Mouse (Mus musculus): ENCODE measurements at regions not wholly inside any gene's neighbourhood (a gene's known extent, or its start where the extent isn't known, plus 50 kb on each side); places are given as distances from the start of the nearest gene placed in this dataset.
"Not testable (repeated sequence)": the region's sequence is repeated elsewhere in the genome, so short reads cannot be mapped to it uniquely, and the experiment has no call there.

DNA sequence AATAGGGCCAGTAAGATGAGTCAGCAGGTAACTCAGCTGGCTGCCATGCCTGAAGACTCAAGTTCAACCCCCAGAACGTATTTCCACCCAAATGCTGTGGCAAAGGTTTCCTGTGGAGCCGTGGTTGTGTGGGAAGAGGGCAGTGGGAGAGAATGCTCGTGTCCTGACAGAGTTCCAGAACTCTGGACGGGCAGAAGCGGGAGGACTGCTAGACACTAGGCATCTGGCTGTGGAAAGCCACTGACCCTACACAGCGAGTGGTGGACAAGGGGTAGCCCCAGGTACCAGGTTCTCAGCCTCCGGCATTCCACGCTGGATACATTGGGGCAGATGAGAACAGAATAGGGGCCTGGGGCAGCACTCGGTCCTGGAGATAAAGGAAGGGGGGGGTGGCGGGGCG is 69.6 kb upstream of the Acsl3 start:
- H3K4me2 ChIP-seq (replicated peaks): no peak overlapping the region
- 80% methylated on average over 11 of the region's 11 CpGs for WGBS
- no peaks in the 10 kb centered on the region for H3K4me1 ChIP-seq (replicated peaks)
- H3K9ac ChIP-seq: no peak overlapping the region
- no peak for ATAC-seq
- no peaks in the 10 kb centered on the region for H3K27me3 ChIP-seq (replicated peaks)
- no peak overlapping the region for H3K27ac ChIP-seq
- H3K9me3 ChIP-seq: no peaks in the 10 kb centered on the region
- H3K36me3 ChIP-seq: no peaks in the 10 kb centered on the region
- H3K4me3 ChIP-seq (replicated peaks): no peak overlapping the region

- H3K4me1 ChIP-seq (replicated peaks); H3K9ac ChIP-seq; H3K27ac ChIP-seq; ATAC-seq; H3K27me3 ChIP-seq (replicated peaks); H3K9me3 ChIP-seq; H3K36me3 ChIP-seq; H3K4me2 ChIP-seq (replicated peaks); H3K4me3 ChIP-seq (replicated peaks): not testable (repeated sequence)
- WGBS: 21% methylated on average over 1 of the region's 1 CpGs
Observed at GRCm38 (mm10) chr1:78588660-78589059, 69.0 kb upstream of the Acsl3 start.

DNA sequence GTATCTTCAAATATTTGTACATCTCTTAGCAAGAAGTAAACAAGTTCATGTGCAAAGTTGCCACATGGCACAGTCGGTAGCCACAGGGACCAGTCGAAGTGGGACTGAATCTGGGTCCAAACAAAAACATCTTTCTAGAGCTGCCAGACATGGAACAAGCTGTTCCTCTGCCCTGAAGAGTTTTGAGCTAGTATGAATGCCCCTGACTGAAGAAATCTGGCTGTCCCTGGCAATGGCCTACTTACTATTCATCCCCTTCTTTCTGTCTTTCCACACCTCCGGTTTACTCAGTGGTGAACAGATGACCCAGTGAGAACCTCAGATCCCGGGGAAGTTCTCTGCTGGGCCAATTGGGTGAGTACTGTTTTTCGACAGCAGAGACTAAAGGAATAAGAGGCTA is 67.1 kb upstream of the Acsl3 start:
- Histone ChIP-seq H3K27me3 (replicated peaks) (no peaks in the 10 kb centered on the region), H3K4me3 (replicated peaks) (no peak overlapping the region), H3K4me2 (replicated peaks) (no peak overlapping the region), H3K9ac (no peak overlapping the region), H3K9me3 (no peaks in the 10 kb centered on the region), H3K36me3 (no peaks in the 10 kb centered on the region), H3K27ac (no peak overlapping the region), H3K4me1 (replicated peaks) (no peaks in the 10 kb centered on the region)
- 73% methylated on average over 5 of the region's 5 CpGs for WGBS
- ATAC-seq: no peak

- Histone ChIP-seq H3K4me2 (replicated peaks) (no peak overlapping the region), H3K4me1 (replicated peaks) (no peaks in the 10 kb centered on the region), H3K9ac (no peak overlapping the region), H3K27me3 (replicated peaks) (no peaks in the 10 kb centered on the region), H3K27ac (no peak overlapping the region), H3K36me3 (no peaks in the 10 kb centered on the region), H3K9me3 (no peaks in the 10 kb centered on the region), H3K4me3 (replicated peaks) (no peak overlapping the region)
- 84% methylated on average over 14 of the region's 14 CpGs for WGBS
- ATAC-seq: no peak
Observed at GRCm38 (mm10) chr1:78593927-78594641, 63.5 kb upstream of the Acsl3 start.

DNA sequence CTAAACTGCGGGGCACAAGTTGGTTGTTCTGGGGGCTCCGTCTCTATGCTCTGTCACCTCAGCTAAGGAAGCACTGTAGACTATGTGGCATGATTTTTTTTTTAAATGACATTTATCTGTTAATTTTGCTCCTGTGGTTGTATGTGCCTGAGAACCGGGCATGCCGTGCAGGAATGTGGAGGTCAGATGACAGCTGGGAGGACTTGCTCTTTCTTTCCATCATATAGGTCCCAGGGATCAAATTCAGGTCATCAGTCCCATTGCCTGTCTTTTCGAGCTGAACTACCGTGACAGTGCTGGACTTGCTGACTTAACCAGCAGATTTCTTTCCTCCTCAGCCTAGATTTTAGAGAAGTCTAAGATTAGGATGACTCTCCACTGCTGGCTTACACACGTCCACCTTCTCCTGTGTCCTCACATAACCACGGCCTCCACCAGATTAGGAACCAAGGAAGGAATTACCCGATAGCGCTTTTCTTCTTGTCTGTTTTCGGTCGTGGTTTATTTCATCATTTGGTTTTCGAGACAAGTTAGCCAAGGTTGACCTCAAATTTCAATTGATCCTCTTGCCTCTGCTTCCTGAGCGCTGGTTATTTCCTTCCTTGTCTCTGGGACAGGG is 62.0 kb upstream of the Acsl3 start:
- WGBS: 78% methylated on average over 14 of the region's 14 CpGs
- Histone ChIP-seq H3K27ac (no peak overlapping the region), H3K9me3 (no peaks in the 10 kb centered on the region), H3K9ac (no peak overlapping the region), H3K27me3 (replicated peaks) (no peaks in the 10 kb centered on the region), H3K36me3 (no peaks in the 10 kb centered on the region), H3K4me3 (replicated peaks) (no peak overlapping the region), H3K4me1 (replicated peaks) (no peaks in the 10 kb centered on the region), H3K4me2 (replicated peaks) (no peak overlapping the region)
- no peak for ATAC-seq

DNA sequence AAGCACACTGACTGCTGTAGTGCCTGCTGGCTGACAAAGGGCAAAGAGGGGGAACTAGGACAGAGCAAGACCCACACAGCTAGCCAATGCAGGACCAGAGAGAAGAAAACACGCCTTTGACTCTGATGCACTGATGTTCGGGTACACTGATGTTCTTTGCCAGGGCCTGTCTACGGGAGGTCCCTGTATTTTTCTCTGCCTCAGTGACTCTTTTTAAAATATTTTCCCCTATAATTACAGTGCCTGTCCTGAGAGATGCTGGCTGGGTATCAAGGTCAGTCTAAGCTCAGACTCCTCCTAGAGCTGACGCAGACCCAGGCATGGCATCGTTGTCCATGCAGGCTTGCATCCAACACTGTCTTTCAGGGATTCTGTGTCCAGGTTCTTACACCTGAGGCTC is 59.1 kb upstream of the Acsl3 start:
- Histone ChIP-seq H3K9me3 (no peaks in the 10 kb centered on the region), H3K27me3 (replicated peaks) (no peaks in the 10 kb centered on the region), H3K36me3 (no peaks in the 10 kb centered on the region), H3K4me2 (replicated peaks) (no peak overlapping the region), H3K27ac (no peak overlapping the region), H3K4me3 (replicated peaks) (no peak overlapping the region), H3K4me1 (replicated peaks) (no peaks in the 10 kb centered on the region), H3K9ac (no peak overlapping the region)
- no peak for ATAC-seq
- 81% methylated on average over 5 of the region's 5 CpGs for WGBS

DNA sequence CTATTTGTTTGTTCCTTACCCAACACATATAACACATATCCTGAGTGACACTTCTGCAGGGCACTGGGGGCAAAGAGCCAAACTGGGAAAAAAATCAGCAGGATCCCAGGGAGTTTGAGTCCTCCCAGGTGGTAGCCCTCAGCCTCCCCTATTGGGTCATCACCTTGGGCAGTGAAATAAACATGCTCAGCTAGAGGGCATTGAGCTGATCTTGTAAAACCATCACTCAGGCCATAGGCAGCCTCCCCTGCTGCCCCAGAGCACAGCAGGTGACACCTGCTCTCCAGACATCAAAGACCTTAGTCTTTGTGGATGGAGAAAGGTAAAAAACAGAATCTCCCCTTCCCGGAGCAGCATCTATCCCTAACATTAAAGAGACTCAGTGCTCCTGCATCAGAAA is 57.0 kb upstream of the Acsl3 start:
- Histone ChIP-seq H3K36me3 (no peaks in the 10 kb centered on the region), H3K27me3 (replicated peaks) (no peaks in the 10 kb centered on the region), H3K9ac (no peak overlapping the region), H3K9me3 (no peaks in the 10 kb centered on the region), H3K4me3 (replicated peaks) (no peak overlapping the region), H3K27ac (no peak overlapping the region), H3K4me1 (replicated peaks) (no peaks in the 10 kb centered on the region), H3K4me2 (replicated peaks) (no peak overlapping the region)
- WGBS: 26% methylated on average over 1 of the region's 1 CpGs
- ATAC-seq: no peak

- Histone ChIP-seq H3K27me3 (replicated peaks) (no peaks in the 10 kb centered on the region), H3K9me3 (no peaks in the 10 kb centered on the region), H3K36me3 (no peaks in the 10 kb centered on the region), H3K4me3 (replicated peaks) (no peak overlapping the region), H3K9ac (no peak overlapping the region), H3K27ac (no peak overlapping the region), H3K4me1 (replicated peaks) (no peaks in the 10 kb centered on the region), H3K4me2 (replicated peaks) (no peak overlapping the region)
- WGBS: 27% methylated on average over 3 of the region's 3 CpGs
- no peak for ATAC-seq
Observed at GRCm38 (mm10) chr1:78601568-78601967, 56.1 kb upstream of the Acsl3 start.

GRCm38 (mm10) chr1:78602039-78602438 is 55.6 kb upstream of the Acsl3 start:
- Histone ChIP-seq H3K4me1 (replicated peaks) (no peaks in the 10 kb centered on the region), H3K36me3 (no peaks in the 10 kb centered on the region), H3K9me3 (no peaks in the 10 kb centered on the region), H3K4me2 (replicated peaks) (no peak overlapping the region), H3K4me3 (replicated peaks) (no peak overlapping the region), H3K27ac (no peak overlapping the region), H3K27me3 (replicated peaks) (no peaks in the 10 kb centered on the region), H3K9ac (no peak overlapping the region)
- WGBS: 0% methylated on average over 3 of the region's 3 CpGs
- peak; percentile 86 for ATAC-seq

GRCm38 (mm10) chr1:78602885-78603284 is 54.7 kb upstream of the Acsl3 start:
- H3K36me3 ChIP-seq: no peaks in the 10 kb centered on the region
- H3K4me1 ChIP-seq (replicated peaks): no peaks in the 10 kb centered on the region
- no peak overlapping the region for H3K4me3 ChIP-seq (replicated peaks)
- WGBS: 89% methylated on average over 3 of the region's 3 CpGs
- H3K4me2 ChIP-seq (replicated peaks): no peak overlapping the region
- ATAC-seq: no peak
- no peaks in the 10 kb centered on the region for H3K9me3 ChIP-seq
- H3K27ac ChIP-seq: no peak overlapping the region
- no peaks in the 10 kb centered on the region for H3K27me3 ChIP-seq (replicated peaks)
- no peak overlapping the region for H3K9ac ChIP-seq

- WGBS: 78% methylated on average over 9 of the region's 9 CpGs
- no peak for ATAC-seq
- Histone ChIP-seq H3K9ac (no peak overlapping the region), H3K4me1 (replicated peaks) (no peaks in the 10 kb centered on the region), H3K27me3 (replicated peaks) (no peaks in the 10 kb centered on the region), H3K36me3 (no peaks in the 10 kb centered on the region), H3K4me3 (replicated peaks) (no peak overlapping the region), H3K9me3 (no peaks in the 10 kb centered on the region), H3K4me2 (replicated peaks) (no peak overlapping the region), H3K27ac (no peak overlapping the region)
Observed at GRCm38 (mm10) chr1:78604820-78605550, 52.6 kb upstream of the Acsl3 start.

Measured in intestine, embryonic 15.5 days (tissue).